Mouse (Mus musculus): ENCODE results near the gene Chordc1. TPM values are rescaled to one million over a fixed set of nuclear protein-coding genes. Genes with fewer than 3 reads are reported as not detected.

Chordc1 gene
- polyA plus RNA-seq (2017; shearing (Covaris generic)) = 100 to 1,000 TPM; 103 to 117 TPM

DNA sequence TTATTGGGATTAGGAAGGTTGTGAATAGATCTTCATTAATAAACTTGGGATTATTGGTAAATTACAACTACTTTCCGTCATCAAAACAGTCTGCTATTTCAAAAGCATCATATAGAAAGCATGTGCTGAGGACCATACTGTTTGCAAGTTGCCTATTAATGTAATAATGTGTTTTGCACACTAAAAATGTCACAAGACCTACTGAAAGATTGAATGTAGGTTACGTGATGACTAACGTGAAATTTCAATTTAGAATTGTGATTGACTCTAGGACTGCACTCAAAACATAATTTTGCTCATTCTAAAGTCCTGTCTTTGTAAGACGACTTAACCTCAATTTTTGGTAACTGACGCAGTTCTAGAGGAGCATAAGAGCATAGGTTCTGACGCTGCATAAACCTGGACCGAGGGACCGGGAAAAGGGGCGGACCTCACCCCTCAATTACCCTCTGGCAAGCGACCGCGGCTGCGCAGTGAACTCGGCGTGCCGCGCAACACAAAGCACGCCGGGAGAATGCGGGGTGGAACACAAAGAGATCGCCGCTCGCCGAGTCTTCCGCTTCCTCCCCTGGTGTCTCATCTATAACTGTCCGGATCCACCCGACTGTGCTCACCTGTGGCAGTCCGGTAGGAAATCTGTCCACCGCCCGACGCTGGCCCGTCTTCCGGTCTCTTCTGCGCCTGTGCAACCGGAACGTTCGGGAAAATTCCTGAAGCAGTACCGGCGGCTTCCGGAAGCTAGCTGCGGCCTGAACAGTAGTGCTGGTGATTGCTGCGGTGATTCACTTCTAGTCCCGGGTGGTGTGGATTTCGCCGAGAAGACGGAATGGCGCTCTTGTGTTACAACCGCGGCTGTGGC is at the start of gene Chordc1:
Gene Chordc1, plus strand, starts transcription at position 555 of the 859 bp plus-strand sequence.

Other genes starting within 250 kb of the Chordc1 start
- gene Naalad2, start 110.9 kb downstream of the Chordc1 start, polyA plus RNA-seq (2017; shearing (Covaris generic)) = under 1 TPM; 0.08 to 0.52 TPM
- gene Ubtfl1, start 112.3 kb downstream of the Chordc1 start, polyA plus RNA-seq (2017; shearing (Covaris generic)) = under 1 TPM in 1 of 2 experiments, not detected in 1; 0.15 TPM
- gene Mbd3l2, start 138.5 kb downstream of the Chordc1 start, polyA plus RNA-seq (2017; shearing (Covaris generic)) = under 1 TPM in 1 of 2 experiments, not detected in 1; 0.16 TPM
- 1 to 10 TPM; 1.7 to 4.2 TPM for gene Zfp558, start 186.1 kb downstream of the Chordc1 start, polyA plus RNA-seq (2017; shearing (Covaris generic))
- gene Mbd3l1, start 186.2 kb downstream of the Chordc1 start, polyA plus RNA-seq (2017; shearing (Covaris generic)) = not detected

Data from activated CD4-positive, CD25-positive, alpha-beta regulatory T cell (primary cell).